Mouse (Mus musculus) gastrocnemius, adult 8-10 months (tissue): ENCODE data around the gene Selplg. TPM values are rescaled to one million over a fixed set of nuclear protein-coding genes. Genes with fewer than 3 reads are reported as not detected.
A peak's percentile ranks its signal among the peaks of the same experiment; 100 is the strongest.

Source experiments
- DNase-seq, 2 experiments: peaks; one replicate each; pipeline ENCODE4 v3.0.0; 2022; ENCODE audit warnings: low spot score in 2 of 2
- total RNA-seq, 4 experiments: library from RNA; stranded (reverse); gene quantifications; 2 replicates each; pipeline ENCODE4 v1.2.4; 2022

The Selplg gene
- total RNA-seq, 4 experiments from 2014 or later, result 0.41 to 1.5 (median 0.48) TPM

GRCm38 (mm10) chr5:113855117-113855516, 22.7 kb upstream of the Selplg start:
- DNase-seq, result no peak

GRCm38 (mm10) chr5:113854494-113854893, 22.1 kb upstream of the Selplg start:
- peak; percentile 82 to 84 for DNase-seq

GRCm38 (mm10) chr5:113853541-113853940, 21.1 kb upstream of the Selplg start:
- DNase-seq, result no peak

DNA sequence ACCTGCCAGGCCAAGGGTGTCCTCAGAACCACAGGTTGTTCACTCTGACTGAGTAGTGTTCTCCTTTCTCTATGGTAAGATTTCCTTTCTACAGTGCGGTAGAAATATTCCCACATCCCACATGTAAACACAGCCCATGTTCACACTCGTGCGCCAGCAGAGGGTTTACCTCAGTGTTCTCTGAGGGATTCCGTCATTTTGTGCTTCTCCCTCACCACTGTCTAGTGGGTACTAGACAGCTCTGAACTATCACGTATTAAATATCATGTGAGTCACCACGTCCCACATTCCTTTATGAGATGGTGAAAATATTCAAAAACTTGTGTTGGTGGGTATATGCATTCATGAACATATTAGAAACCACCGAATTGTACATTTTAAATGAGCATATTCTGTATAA, 20.0 kb upstream of the Selplg start:
- DNase-seq, result no peak

- no peak for DNase-seq
Observed at GRCm38 (mm10) chr5:113850680-113851230, 18.3 kb upstream of the Selplg start.

- no peak for DNase-seq
Observed at GRCm38 (mm10) chr5:113847636-113848035, 15.2 kb upstream of the Selplg start.

GRCm38 (mm10) chr5:113846656-113847055, 14.2 kb upstream of the Selplg start:
- no peak for DNase-seq

- DNase-seq, result no peak
Observed at GRCm38 (mm10) chr5:113845627-113846026, 13.2 kb upstream of the Selplg start.

- no peak for DNase-seq
Observed at GRCm38 (mm10) chr5:113844721-113845120, 12.3 kb upstream of the Selplg start.

DNA sequence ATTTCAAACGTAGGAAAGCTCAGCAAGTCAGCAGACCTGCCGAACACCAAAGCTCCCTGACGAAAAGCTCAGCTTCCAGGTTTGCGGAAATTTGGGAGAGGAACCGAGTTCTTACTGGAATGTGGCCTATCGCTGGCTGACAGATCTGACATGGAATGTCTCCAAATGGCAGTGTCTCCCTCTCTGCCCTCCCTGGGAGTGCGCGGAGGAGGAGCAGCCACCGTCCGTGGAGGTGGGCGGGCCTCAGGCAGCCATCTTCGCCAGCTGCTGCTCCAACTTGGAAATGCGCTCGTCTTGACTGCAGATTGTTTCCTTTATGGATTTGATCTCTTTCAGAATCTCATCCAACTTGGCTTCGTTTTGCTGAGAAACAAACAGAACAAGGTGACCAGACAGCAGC, 11.7 kb upstream of the Selplg start:
- DNase-seq, result no peak

GRCm38 (mm10) chr5:113842906-113843305, 10.5 kb upstream of the Selplg start:
- no peak for DNase-seq

GRCm38 (mm10) chr5:113842244-113842643, 9.8 kb upstream of the Selplg start:
- no peak for DNase-seq

- no peak for DNase-seq
Observed at GRCm38 (mm10) chr5:113841243-113842225, 9.1 kb upstream of the Selplg start.

GRCm38 (mm10) chr5:113840443-113840842, 8.0 kb upstream of the Selplg start:
- no peak for DNase-seq

GRCm38 (mm10) chr5:113836961-113837360, 4.5 kb upstream of the Selplg start:
- no peak for DNase-seq

DNA sequence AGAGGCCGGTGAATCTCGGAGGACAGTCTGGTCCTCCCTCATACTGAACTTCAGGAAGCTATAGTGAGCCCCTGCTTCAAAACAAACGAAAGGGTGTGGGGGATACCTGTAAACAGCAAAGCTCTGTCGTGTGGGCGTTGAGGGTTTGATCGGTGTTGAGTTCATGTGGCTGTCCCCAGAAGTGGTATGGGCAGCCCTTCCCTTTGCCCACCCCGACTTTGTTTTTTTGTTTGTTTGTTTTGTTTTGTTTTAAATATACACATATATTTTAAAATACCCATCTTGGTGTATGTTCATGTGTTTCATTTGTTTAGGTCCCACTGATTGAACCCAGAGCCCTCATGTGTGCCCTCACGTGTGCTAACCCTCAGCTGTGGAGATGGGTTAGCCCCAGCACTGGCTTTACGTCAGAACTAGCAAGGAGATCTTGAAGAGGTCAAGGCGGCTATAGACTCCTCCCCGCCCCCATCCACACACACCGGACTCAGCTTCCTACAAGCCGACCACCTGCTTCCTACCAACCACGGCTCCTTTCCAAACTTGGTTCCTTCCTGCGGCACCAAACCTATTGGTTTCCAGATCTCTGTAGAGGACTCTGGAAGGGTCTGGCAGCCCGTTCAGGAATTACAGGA, 988 bp upstream of the Selplg start:
- no peak for DNase-seq

GRCm38 (mm10) chr5:113831741-113832140, 703 bp downstream of the Selplg start:
- no peak for DNase-seq

DNA sequence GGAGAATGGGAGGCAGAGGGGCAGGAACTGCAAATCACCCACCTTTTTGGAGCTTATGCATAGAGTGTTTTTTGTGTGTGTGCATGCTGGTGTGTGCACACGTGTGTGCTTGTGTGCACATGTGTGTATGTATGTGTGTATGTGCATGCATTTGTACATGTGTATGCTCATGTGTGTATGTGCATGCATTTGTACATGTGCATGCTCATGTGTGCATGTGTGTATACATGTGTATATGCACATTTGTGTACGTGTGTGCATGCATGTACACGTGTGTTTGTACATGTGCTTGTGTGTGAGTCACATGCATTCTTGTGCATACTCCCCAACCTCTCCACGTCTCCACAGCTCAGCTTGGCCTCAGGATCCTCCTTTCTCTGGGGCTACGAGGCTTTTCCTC, 1.6 kb downstream of the Selplg start:
- no peak for DNase-seq

- DNase-seq, result no peak
Observed at GRCm38 (mm10) chr5:113830292-113830643, 2.2 kb downstream of the Selplg start.

GRCm38 (mm10) chr5:113829566-113830291, 2.7 kb downstream of the Selplg start:
- no peak for DNase-seq

DNA sequence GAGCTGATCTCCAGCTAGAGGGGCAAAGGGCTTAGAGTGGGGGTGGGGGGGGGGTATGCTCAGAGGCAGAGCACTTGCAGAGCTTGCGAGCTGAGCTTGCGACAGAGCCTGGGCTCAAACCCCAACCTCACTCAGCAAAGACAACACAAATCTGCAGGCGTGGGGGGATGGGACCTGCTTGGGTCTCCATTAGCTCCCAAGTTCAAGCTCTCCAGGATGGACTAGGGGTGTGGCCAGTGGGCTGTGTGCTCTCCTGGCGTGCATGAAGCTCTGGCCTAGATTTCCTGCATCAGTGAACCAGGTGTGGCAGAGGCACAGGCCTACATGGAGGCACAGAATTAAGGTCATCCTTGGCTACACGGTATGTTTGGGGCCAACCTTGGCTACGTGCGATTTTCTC, 4.0 kb downstream of the Selplg start:
- DNase-seq, result no peak

- no peak for DNase-seq
Observed at GRCm38 (mm10) chr5:113827991-113828411, 4.4 kb downstream of the Selplg start.
